Mouse (Mus musculus): Measurements from ENCODE around the gene Slc38a7.
"Not testable (repeated sequence)": the region's sequence is repeated elsewhere in the genome, so short reads cannot be mapped to it uniquely, and the experiment has no call there.

The Slc38a7 gene

DNA sequence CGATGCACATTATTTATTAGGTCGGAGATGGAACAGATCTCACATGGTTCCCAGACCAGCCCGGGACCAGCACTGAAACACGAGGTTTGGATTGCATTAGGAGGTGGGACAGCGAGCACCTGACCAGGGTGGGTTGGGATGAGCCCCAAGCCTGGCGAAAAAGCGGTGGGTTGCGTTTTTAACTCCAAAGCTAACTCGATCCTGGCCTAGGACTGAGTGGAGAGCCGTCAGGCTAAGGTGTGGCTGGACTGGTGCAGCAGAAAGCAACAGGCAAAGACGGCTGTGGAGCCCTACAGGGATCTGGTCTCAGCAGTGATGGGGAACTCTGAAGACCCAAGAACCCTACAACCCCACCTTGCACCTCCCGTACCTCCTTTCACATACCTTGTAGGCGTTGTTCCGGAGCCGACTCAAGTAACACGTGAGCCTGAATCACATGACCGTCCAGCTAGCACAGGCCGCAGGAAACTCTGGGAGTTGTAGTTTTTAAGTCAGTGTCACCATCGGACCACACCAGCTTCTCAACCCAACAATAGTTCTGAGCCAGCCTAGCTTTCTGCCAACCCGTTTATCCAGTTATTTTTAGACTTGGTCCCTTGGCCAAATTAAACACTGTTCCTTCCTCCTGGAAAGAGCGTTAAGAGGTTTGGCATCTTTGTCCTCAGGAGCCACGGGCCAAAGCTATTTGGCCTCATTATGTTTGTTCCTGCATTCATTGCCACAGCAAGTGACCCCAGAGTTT lies at the start of gene Slc38a7:
TSS of gene Slc38a7 (minus strand) at position 438 of the 742 bp plus-strand sequence.
- DNase-seq (ENCODE audit: low spot score in 2 of 2), result peak; percentile 70 to 78

DNA sequence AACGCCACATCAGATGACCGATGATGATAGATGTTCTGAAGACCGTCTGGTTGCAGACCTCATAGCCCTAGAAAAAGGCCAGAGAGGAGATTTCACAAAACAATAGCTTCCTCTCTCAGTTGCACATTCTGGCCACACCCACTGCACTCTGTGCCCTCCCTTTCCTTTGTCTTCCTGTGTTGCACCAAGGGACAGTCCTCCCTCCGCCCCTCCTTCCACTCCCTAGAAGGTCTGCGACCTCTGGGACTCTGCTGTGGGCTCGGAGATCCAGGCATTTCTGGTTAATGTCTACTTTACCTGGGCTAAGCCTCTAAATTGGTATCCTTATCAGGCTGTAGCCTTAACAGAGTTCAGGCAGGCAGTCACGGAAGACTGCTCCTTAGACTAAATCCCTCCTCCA lies 48.5 kb upstream of the Slc38a7 start:
- no peak for DNase-seq (ENCODE audit: low spot score in 2 of 2)

DNA sequence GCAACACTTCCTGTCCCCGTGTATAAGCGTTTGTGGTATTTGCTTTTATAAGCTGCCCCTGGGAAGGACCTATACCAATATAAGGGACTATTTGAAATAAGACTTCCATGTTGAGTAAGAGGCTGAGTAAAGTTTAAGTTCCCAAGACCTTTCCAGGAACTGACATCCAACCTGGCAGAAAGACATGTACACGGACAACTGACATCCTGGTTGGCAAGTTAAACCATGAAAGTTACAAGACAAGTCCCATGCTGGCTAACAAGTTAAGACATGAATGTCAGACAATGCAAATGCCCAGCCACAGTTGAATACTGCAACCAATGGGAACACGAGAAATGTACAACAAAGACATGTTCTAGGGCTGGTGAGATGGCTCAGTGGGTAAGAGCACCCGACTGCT lies 40.4 kb upstream of the Slc38a7 start:
- DNase-seq (ENCODE audit: low spot score in 2 of 2), result no peak

DNA sequence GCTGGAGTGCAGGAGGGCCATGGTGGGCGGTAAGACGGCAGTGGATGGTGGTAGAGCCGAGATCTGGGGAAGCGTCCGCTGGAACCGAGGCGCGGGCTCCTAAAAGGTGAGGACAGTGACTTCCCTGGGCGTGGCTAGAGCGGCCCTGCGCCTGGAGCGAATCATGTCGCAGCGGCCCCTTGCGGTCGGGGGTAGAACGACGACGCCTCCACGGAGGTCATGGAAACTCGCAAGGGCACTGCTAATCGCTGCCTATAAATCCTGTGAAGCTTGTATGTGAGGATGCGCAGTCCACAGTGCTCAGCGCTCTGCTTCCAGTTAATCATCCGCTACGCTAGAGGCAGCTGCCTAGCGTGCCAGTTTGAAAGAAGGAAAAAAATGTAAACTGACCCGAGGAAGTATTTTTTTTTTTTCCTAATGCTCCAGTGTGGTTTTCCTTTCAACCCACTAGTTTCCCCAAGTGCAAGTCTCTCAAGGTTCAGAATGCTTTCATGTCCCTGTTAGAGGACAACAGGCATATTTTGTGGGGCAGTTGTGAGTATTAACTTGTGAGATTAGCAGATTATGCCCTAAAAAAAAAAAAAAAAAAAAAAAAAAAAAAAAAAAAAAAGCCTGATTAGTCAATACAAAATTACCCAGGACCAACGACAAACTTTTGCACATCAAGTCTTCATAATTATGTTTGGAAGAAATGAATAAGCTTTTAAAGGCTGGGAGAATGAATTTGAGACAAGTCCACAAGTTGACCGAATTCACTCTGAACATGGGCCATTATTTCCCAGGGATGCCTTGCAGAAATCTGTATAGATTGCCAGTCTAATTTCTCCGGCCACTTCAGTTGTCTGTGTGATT lies 35.2 kb upstream of the Slc38a7 start, which contains the start of gene Got2:
TSS of gene Got2 (minus strand) at position 263 of the 852 bp plus-strand sequence.
- DNase-seq (ENCODE audit: low spot score in 2 of 2), result peak; percentile 81 to 89

DNA sequence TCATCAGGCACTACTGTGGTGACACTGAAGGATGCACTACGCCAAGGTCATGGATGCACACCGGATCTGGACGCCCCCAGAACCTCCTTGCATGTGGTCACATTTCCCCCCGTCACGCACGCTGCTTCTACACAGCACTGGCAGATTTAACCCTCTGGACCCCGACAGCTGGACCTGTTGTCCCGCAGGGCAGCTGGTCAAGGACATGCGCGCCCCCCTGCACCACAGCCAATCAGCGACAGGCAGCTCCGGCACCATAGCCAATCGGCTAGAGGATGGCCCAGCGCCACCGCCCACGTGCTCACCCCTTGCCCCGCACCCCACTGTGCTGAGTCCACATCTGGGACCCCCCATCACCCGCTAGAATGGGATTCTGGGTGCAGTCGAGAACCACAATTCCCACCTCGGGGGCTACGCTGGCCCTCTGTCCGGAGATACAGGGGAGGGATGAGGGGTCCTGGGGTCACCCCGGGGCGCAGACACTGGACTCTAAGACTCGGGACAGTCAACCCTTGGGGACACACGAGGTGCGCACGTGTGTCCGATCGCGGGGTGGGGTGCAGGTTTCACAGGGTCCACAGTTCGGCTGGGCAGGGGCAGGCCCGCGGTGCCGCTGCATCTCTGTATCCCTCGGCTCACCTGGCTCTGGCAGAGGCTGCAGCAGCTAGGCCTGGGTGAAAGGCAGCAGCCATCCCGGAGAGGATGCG lies 34.4 kb upstream of the Slc38a7 start:
- peak; percentile 82 to 87 for DNase-seq (ENCODE audit: low spot score in 2 of 2)

DNA sequence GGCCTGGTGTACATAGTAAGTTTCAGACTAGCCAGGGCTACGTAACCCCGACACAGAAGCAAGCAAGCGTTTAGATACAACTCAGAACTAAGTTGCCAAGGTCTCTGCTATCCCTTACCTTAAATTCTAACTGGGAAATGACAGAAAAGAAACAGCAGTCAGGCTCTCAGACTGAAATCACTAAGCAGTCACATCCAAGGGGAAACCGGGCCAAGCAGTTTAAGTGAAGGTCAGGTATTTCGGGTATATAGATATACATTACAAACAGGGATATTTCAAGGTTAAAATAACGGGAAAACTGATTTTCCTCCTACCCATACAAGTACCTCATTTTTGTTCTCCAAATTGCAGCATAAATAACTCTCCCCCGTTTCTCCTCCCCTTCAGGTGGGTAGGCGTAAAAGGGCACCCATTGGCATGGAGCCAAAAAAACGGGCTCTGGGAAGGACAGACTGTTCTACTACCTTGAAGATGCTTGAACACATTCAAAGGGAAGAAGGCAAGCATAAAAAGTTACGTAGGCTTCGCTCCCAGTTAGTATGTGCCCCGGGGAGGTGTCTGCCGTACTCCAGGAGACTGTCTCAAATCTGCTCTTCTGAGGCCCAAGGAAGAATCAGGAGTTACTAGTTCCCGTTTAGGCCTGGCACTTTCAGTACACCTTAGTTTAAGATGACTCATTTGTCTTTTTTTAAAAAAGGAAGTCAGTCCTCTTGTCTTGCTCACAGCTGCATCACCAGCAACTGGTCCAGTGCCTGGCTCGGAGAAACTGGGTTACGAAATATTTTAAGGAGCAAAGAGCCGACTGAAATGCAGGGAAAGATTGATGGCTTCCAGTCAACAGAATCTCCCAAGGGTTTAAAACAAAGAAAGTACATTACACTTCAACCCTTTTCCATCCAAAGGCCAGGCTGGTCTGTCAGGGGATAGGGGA lies 33.6 kb upstream of the Slc38a7 start:
- peak in 1 of 2 experiments; percentile 17 for DNase-seq (ENCODE audit: low spot score in 2 of 2)

DNA sequence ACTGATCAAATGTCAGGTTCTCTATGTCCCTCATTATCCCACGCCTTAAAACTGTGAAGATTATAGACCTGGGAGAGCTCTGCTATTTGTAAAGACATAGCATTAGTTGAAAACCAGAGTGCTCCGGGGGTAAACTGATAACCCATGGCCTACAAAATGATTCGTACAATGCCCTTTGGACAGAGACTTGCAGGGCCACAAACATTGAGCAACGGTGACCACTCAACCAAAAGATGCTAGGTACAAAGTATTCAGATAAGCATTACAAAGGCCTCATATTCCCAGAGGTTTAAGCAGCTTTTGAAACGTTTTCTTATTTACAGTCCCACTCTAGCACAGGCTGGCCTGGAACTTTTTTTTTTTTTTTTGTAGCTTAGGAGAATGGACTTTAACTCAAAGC lies 32.6 kb upstream of the Slc38a7 start:
- no peak for DNase-seq (ENCODE audit: low spot score in 2 of 2)

DNA sequence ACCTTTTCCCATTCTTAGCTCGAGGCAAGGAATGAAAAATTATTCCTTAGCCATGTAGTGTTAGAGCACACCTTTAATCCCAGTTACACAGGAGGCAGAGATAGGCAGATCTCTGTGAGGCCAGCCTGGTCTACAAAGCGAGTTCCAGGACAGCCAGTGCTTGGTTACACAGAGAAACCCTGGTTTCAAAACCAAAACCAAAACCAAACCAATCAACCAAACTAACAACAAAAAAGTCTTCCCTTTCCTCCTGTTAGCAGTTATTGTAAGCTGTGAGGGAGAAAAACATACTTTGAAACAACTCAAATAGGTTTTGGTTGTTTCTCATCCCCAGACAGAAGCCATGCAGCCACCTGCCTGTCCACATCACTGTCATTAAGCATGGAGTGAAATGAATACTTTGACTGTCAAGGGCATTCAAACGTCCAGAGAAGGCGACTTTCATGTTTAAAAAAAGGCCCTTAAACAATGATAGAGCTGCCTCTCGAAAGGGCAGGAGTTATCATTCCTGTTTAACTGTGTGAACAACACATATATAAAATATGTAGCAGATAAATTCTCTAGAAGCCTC lies 32.0 kb upstream of the Slc38a7 start:
- no peak for DNase-seq (ENCODE audit: low spot score in 2 of 2)

DNA sequence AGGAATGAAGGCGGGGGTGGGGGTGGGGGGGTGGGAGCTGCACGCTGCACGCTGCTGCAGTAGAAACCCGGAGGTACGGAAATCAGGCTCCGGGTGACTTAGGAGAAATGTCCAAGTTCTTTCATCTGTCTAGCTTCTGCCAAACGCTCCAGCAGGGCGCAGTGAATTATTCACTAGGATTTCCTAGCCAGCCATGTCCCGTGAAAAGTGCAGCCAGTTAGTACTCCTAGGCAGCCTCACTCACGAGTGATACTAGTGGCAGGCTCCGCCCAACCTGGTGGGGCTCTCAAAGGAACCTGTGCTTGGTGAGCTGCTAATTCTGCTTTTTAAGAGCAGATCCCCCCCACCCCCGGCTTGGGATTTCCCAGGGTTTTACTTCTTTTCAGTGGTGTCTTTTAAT lies 31.2 kb upstream of the Slc38a7 start:
- DNase-seq (ENCODE audit: low spot score in 2 of 2), result no peak

DNA sequence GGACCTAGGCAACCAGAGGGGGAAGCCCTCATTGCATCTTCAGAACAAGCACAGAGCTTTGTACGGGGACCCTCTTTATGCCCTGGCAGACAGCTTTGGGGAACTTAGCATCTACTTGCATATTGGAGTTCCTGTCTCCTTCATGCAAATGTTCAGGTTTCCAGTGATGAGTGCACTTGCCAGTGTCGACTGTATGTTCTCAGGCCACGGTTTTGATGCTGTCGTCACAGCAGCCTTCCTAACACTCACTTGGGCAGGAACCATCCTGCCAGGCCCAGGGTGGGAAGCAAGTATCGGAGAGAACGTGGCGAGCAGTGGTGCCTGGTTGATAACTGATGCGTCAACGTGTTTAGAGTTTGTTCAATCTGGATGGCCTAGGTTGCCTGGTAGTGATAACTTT lies 28.9 kb upstream of the Slc38a7 start:
- DNase-seq (ENCODE audit: low spot score in 2 of 2), result no peak

DNA sequence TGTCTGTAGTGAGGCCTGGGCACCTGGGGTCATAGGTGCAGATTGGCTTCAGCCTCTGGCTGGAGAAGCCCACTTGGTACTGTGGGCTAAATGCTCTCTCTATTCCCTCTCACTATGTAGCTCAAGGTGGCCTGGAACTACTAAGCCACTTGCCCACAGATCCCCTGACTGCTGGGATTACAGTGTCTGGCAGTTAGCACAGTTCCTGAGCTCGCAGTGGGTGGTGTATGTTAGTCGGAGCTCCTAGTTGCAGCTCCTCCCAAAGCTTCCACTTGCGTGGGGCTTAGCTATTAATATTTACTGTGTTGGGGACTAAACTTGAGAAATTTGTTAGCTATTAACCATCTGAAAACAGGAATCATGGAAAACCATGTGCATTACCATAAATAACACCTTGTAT lies 28.2 kb upstream of the Slc38a7 start:
- DNase-seq (ENCODE audit: low spot score in 2 of 2), result no peak

DNA sequence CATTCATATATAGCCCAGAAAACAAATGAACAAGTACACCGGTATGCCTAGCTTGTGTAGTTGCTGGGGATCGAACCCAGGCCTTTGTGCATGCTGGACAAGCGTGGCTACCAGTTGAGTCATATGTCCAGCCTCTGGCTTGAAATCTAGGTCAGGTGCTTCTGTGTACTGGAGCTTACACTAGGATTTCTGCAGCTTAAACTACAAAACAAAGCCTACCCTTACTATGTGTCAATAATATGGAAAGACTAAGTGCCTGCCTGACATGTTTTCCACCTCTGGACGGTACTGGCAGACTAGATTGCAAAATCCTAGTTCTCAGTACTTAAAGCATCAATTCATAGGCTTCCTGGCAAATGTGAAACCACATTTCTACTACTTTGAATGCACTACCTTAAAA lies 26.5 kb upstream of the Slc38a7 start:
- DNase-seq (ENCODE audit: low spot score in 2 of 2), result no peak

DNA sequence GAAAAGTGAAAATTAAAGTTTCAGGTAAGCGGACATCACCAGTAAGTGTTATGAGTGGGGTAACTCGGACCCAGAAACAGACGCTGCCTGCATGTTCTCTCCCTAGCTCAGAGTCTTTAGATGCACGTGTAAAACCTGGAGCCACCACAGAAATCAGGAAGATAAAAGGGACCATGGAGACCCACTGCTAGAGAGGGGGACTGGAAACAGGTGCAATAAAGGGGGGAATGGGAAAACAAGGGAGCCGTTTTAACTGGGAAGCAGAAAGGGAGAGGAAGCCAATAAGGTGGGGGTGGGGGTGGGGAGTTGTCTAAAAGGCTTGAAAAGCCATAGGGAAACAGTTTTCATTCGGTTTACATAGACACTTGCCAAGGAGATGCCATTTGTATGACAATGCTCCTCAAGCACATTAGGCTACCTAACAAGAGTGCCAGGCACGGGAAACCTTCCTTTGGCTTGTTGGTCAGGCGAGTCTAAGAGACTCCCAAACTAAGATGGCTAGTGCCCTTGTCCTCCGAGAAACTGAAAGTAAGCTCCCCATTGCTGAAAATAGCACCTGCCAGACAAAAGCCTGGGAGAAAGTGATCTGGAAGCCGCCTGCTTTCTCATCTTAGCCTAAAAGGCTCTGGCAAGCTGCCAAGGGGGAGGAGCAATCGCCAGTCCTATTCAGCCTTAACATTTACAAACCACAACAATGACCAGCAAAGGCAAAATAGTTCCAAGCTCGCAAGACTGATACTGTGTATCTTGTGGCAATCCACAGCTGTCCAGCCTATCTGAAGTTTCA lies 25.0 kb upstream of the Slc38a7 start:
- DNase-seq (ENCODE audit: low spot score in 2 of 2), result peak in 1 of 2 experiments; percentile 33

DNA sequence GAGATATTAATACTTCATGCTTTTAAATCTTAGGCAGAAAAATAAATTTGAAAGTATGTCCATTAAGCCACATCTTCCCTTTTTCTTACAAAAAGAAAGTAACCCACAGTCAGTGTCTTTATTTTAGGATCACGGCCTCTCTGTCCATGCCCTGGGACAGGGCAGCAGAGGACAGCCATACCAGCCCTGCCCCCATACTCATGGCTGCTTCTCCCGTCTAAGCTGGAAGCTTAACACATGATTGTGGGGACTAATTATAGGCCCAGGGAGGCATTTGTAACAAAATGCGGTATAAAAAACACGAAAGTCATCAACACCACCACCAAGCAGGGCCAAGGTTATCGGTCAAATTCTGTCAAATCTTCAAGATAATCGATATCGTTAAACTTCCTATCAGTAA lies 21.9 kb upstream of the Slc38a7 start:
- no peak for DNase-seq (ENCODE audit: low spot score in 2 of 2)

DNA sequence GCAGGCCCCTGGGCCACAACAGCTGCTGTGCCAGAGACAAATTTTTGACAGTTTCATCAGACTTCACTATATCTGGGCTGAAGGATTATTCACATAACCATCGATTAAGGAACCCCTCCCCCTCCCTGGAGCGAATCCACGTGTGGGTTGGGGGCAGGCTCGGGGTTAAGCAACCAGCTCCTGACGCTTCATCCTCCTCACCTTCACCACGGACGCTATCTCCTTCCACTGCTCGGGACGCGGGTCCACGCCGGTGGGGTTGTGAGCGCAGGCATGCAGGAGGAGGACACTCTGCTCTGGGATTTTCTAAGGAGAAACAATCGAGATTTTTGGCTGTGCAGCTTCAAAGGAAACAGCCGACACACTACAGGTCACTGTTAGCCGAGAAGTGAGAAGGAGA lies 18.4 kb upstream of the Slc38a7 start:
- no peak for DNase-seq (ENCODE audit: low spot score in 2 of 2)

DNA sequence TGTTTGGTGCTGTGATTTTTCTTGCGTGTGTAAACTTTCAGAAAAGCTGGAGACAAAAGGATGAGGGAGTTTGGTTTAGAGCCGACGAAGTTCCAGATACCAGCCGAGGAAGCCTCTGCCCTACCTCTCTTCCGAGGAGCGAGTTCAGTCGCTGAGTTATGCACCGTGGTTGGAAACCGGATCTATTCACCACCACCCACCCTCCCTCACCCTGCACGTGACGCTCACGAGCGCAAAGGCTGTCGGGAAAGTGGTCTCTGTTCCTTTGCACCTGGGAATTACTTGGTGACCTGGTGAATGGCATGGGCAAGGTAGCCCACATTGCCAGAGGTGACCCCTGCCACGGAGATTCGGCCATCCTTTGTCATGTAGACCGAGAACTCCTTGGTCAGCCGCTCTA lies 11.5 kb upstream of the Slc38a7 start:
- DNase-seq (ENCODE audit: low spot score in 2 of 2), result not testable (repeated sequence)

DNA sequence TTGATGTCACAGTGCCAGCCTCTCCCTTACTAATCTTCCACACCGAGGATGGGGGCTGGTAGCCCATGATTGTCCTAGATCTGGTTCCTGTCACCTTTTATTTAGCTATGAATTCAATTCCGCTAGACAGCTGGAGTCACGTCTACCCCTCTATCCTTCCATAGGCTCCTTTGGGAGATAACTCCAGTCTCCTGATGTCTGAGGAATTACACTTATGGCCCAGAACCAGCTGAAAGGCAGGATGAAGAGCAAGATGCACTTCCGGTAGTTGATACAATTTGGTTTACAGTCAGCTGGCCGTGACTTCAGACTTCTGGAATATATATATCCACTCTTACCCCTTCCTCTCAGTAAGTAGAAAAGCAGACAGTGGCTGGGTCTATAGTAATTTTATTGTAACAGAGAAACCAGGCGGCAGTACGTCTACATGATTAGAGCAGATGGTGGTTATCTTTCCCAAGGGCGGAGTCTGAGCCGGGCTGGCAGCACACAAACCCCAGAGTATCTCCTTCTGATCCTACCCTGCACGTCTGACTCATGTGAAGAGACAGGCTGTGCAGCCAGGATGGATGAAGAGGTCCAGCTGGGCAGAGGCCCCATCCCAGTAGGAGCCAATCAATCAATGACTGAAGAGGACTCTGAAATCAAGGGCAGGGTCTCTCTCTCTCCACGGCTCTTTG lies 10.6 kb upstream of the Slc38a7 start:
- not testable (repeated sequence) for DNase-seq (ENCODE audit: low spot score in 2 of 2)

DNA sequence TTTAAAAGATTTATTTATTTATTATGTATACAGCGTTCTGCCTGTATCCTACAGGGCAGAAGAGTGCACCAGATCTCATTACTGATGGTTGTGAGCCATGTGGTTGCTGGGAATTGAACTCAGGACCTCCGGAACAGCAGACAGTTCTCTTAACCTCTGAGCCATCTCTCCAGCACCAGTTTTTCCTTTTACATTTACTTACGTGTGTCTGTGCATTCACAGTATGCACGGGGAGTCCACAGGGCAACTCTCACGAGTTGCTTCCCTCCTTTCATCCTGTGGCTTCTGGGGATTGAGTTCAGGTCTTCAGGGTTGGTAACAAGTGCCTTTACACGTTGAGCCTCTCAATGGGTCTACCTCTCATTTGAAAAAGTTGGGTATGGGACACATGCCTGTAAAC lies 835 bp upstream of the Slc38a7 start:
- no peak for DNase-seq (ENCODE audit: low spot score in 2 of 2)

DNA sequence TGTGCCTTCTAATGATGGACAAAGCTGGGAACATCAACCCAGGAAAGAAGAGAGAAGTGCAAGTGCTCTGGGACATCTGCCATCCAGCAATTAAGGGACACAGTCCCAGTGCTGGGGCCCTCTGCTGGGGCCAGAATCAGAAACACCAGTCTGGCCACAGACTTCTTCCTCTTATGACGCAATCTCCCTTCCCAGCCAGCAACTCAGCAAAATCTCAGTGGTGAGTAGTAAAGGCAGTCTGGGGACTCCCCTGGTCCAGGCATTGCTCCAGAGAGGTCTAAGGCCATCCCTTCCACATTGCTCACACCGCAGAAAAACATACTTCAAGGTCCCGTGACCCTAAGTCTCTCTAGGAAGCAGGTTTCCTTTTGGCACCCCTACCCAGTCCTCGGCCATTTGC lies 1.0 kb downstream of the Slc38a7 start:
- DNase-seq (ENCODE audit: low spot score in 2 of 2), result no peak
